Mouse (Mus musculus) urinary bladder, adult 2 months (tissue): ENCODE measurements around the gene Mrpl11. TPM values are rescaled to one million over a fixed set of nuclear protein-coding genes. Genes with fewer than 3 reads are reported as not detected.
A peak's percentile ranks its signal among the peaks of the same experiment; 100 is the strongest.
"Not testable (repeated sequence)": the region's sequence is repeated elsewhere in the genome, so short reads cannot be mapped to it uniquely, and the experiment has no call there.

Experiments used
- DNase-seq: peaks from one replicate; pipeline ENCODE4 v3.0.0; 2022; ENCODE audit warnings: low spot score
- polyA plus RNA-seq: library from polyadenylated mRNA; depleted of rRNA; stranded (reverse); fragments of >200 nt; gene quantifications from 2 replicates; pipeline ENCODE4 v1.2.3, GENCODE M21; 2012; rRNA removed

Mrpl11 gene
- polyA plus RNA-seq, 1 experiment = 57.5 TPM

DNA sequence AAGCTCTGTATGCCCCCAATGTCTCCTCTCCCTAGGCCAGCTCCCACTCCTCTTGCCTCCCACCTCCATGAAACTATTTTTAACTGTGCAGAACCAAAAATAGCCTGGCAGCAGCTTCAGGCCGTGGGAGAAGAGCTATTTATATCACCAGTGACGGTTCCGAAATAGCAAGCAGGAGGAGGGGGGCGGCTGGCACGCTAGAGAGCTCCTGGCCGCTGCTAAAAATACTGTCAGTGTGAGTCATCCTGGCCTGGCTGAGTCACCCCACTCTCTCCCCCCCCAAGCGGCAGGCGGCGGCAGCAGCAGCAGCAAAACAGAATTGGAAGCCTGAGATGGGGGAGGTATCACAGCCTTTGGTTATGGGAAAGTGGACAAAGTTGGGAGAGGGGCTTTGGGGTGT lies 31.0 kb downstream of the Mrpl11 start:
- DNase-seq = no peak

GRCm38 (mm10) chr19:4994043-4994442 lies 32.1 kb downstream of the Mrpl11 start:
- no peak for DNase-seq

- no peak for DNase-seq
These were observed 37.6 kb downstream of the Mrpl11 start for GRCm38 (mm10) chr19:4999445-5000140.

DNA sequence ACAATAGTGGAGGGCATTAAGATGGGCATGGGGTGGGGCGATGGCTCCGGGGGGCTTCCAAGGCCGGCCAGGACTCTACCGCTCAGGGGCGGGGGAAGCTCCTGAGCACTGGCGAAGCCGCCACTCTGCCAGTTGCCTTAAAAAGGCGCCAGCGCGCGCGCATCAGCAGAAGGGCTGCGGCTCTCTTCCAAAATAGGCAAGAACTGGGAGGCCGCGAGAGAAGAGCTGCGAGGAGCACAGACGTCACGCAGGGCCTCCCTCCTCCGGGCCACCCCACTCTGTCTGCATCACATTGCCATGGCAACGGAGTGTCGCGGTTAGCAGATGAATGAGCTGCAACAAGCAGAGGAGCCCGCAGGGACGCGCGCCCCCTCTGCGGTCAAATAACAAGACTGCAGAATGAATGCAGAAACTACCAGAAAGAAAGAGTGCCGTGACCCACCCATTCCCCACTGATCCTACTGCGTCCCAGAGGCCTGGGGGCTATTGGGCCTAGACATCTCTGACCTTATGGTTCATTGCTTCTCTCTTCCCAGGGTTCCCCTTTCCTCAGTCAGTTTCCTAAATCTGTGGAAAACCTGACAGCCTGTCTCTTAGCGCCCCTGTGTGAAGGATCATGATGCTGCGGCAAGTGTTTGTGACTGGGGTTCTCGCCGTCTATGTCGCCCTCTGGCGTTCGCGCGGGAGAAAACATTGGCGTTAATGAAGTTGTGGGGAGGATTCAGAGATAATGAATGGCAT lies 39.9 kb downstream of the Mrpl11 start:
- DNase-seq = peak; percentile 63

GRCm38 (mm10) chr19:5003644-5004043 lies 41.7 kb downstream of the Mrpl11 start:
- not testable (repeated sequence) for DNase-seq

- DNase-seq = no peak
These were observed 43.0 kb downstream of the Mrpl11 start for GRCm38 (mm10) chr19:5004925-5005324.

GRCm38 (mm10) chr19:5013138-5013537 lies 51.2 kb downstream of the Mrpl11 start:
- no peak for DNase-seq

- DNase-seq = no peak
These were observed 53.0 kb downstream of the Mrpl11 start for GRCm38 (mm10) chr19:5014961-5015398.

GRCm38 (mm10) chr19:5016221-5016742 lies 54.3 kb downstream of the Mrpl11 start:
- DNase-seq = no peak

Other genes with a start within 250 kb of the Mrpl11 start
- gene Rbm4b, start 205.7 kb upstream of the Mrpl11 start, polyA plus RNA-seq = 10.5 and 11.1 TPM in 2 replicates
- gene Rbm4, start 168.2 kb upstream of the Mrpl11 start, polyA plus RNA-seq = 36.9 and 43.3 TPM in 2 replicates
- 12.7 and 17.2 TPM in 2 replicates for gene Gm21992, start 150.5 kb upstream of the Mrpl11 start, polyA plus RNA-seq
- 17.1 and 17.5 TPM in 2 replicates for gene Rbm14, start 150.5 kb upstream of the Mrpl11 start, polyA plus RNA-seq
- gene Ccs, start 122.8 kb upstream of the Mrpl11 start, polyA plus RNA-seq = 64.5 and 75.5 TPM in 2 replicates
- 0.07 and 0.09 TPM in 2 replicates for gene Ccdc87, start 122.8 kb upstream of the Mrpl11 start, polyA plus RNA-seq
- gene Ctsf, start 107.0 kb upstream of the Mrpl11 start, polyA plus RNA-seq = 78.4 and 82.7 TPM in 2 replicates
- 1.3 and 2.5 TPM in 2 replicates for gene Actn3, start 84.2 kb upstream of the Mrpl11 start, polyA plus RNA-seq
- 15.1 and 22.3 TPM in 2 replicates for gene Zdhhc24, start 83.5 kb upstream of the Mrpl11 start, polyA plus RNA-seq
- 4.2 and 4.6 TPM in 2 replicates for gene Bbs1, start 55.5 kb upstream of the Mrpl11 start, polyA plus RNA-seq
- gene Dpp3, start 33.9 kb upstream of the Mrpl11 start, polyA plus RNA-seq = 53.2 and 53.8 TPM in 2 replicates
- gene Peli3, start 19.0 kb upstream of the Mrpl11 start, polyA plus RNA-seq = 3.8 and 5.5 TPM in 2 replicates
- gene Npas4, start 28.2 kb downstream of the Mrpl11 start, polyA plus RNA-seq = 5.7 and 7.4 TPM in 2 replicates
- gene Slc29a2, start 61.7 kb downstream of the Mrpl11 start, polyA plus RNA-seq = 4.6 and 5.9 TPM in 2 replicates
- gene B4gat1, start 76.7 kb downstream of the Mrpl11 start, polyA plus RNA-seq = 30.4 and 33.5 TPM in 2 replicates
- gene AC124502.3, start 76.7 kb downstream of the Mrpl11 start, polyA plus RNA-seq = 1.9 and 2.3 TPM in 2 replicates
- gene Brms1, start 79.2 kb downstream of the Mrpl11 start, polyA plus RNA-seq = 30.8 and 31.1 TPM in 2 replicates
- gene Rin1, start 88.3 kb downstream of the Mrpl11 start, polyA plus RNA-seq = 18.4 and 24.8 TPM in 2 replicates
- 77.2 and 103 TPM in 2 replicates for gene Cd248, start 105.9 kb downstream of the Mrpl11 start, polyA plus RNA-seq
- gene Tmem151a, start 123.4 kb downstream of the Mrpl11 start, polyA plus RNA-seq = 2.8 and 3.9 TPM in 2 replicates
- gene Yif1a, start 126.4 kb downstream of the Mrpl11 start, polyA plus RNA-seq = 122 and 131 TPM in 2 replicates
- 1.5 TPM in 2 replicates for gene Cnih2, start 136.4 kb downstream of the Mrpl11 start, polyA plus RNA-seq
- 148 and 154 TPM in 2 replicates for gene Rab1b, start 144.9 kb downstream of the Mrpl11 start, polyA plus RNA-seq
- gene Klc2, start 156.4 kb downstream of the Mrpl11 start, polyA plus RNA-seq = 28.0 and 30.5 TPM in 2 replicates